Mouse (Mus musculus) liver (tissue): Measurements from ENCODE around the gene Ptrh2.
A peak's percentile ranks its signal among the peaks of the same experiment; 100 is the strongest.

Experiments
- DNase-seq: peaks from one replicate; pipeline ENCODE4 v3.0.0-alpha.2; 2020; ENCODE audit warnings: mixed read lengths

Gene Ptrh2

DNA sequence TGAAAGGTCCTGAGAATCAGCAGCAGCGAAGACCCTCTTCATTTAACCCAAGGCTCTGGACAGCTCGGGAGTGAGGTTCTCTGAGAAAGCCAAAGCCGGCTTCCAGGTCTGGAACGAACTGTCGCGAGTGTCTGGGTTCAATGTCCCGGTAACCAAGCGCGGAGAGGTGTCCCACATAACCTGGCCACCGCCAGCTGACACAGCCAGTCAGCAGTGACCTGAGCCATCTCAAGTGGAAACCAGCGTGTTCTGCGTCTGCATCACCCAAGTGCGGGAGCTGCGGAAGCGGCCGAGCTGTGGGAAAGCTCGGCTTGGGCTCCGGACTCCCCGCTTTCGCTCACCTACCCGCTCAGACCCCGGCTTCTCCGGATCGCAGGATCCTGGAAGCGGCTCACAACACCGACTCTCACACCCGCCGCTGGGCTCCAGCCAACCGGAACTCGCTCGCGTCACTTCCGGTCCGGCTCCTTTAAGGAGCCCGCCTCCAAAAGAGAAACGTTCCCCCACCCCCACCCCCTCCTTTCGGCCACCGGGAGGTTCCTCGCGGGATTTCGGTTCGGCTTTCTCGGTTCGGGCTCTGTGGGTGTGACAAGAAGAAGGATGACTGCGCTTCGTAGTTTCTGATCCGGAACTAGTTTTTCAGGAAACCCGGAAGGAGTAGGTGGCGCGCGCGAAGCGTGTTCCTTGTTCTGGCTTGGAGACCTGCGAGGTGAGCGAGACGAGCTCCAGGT lies at the start of gene Ptrh2, which contains the start of gene Vmp1:
TSS of gene Ptrh2 (plus strand) at position 591 of the 731 bp plus-strand sequence.
TSS of gene Vmp1 (minus strand) at position 442 of the 731 bp plus-strand sequence.
- peak; percentile 94 for DNase-seq

- no peak for DNase-seq
Measured at GRCm38 (mm10) chr11:86634396-86634795, 49.4 kb upstream of the Ptrh2 start.

DNA sequence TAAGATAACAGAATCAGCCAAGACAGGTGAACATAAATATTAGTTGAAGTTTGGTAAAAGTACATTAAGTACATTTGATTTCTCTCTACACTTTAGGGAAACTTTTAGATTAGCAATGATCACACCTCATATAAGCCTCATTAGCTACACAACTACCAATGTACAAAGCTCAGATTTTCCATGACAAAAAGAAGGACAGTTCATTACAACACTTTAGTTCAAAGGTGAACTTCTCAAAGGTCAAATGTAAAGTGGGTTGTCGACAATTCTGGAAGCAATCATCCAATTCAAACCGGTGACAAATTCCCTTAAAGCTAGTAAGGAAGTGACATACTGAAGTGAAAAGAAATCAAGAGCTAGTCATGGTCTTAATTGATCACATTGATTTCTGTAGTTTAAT lies 46.1 kb upstream of the Ptrh2 start:
- no peak for DNase-seq

DNA sequence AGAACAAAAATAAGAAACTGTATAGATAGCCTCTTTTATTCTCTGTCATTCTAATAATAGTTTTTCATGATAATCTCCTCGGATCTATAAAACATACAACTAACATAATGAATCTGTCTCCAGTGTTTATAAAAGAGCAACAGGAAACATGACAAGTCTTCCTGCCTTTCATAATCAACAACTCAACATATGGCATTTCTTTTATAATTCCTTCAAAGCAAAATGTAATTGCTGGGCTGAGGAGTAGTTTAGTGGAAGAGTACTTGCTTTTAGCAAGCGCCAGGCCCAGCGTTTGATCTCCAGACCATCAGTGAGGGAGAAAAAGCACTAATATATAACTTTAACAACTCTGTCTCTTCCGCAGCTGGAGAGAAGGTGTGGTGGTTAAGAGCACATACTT lies 42.1 kb upstream of the Ptrh2 start:
- DNase-seq, result no peak

GRCm38 (mm10) chr11:86644553-86644952 lies 39.2 kb upstream of the Ptrh2 start:
- no peak for DNase-seq

DNA sequence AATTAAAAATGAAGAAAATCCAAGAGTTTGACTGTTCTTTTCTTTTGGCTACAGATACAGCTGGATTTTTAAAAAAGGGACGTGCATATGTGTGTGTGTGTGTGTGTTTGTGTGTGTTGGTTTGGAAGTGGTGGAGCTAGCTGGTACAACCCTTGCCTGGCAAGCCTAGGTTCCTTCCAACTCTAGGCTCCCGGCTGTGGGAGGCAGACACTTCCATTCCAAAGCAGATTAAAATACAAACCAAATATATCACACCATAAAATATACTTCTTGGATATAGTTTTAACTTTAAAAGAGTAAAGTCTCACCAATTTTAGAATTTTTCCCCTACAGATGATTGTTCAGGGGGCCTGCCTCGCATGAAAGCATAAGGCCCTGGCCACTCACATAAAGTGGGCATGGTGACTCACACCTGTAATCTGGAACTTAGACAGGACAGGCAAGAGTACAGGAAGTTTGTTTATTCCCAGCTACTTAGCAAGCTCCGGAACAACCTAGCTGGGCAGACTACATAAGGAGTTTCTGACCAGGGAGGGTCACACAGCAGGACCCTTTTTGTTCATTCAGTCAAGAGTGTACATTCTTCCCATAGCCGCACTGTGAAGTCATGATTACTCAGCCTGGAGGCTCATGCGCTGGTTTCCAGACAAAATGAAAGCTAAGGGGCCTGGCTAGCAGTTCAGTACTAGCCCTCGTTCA lies 37.5 kb upstream of the Ptrh2 start:
- DNase-seq, result no peak

GRCm38 (mm10) chr11:86646885-86647459 lies 36.8 kb upstream of the Ptrh2 start:
- no peak for DNase-seq

DNA sequence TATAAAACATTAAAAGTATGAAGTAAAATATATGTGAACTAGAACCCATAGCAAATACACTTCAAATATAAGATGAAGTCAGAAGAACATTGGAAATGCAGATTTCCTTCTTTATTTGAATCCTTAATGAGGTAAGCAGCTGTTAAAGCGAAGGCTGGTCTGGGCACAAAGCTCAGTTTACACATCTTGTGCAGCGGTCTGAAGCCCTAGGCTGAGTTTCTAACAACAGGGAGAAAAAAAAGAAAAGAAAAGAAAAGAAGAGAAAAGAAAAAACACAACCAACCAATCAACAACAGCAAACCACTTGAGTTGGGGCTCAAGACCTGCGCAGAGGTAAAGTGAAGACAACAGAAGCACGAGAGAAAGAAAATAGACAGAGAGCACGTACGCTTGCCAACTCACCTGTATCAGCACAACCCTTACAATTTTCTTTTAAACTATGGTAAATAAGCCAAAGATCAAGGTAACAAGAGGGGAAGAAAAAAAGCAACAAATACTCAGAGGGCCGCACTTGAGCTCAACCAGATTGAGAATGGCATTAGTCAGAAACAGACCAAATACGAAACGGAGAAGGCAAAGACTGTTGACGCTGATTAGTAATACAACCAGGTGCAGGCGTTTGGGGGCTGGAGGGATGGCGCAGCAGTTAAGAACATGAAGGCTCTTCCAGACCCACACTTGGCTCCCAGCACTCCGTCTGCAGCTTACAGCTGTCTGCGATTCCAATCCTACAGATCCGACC lies 35.9 kb upstream of the Ptrh2 start:
- DNase-seq, result no peak

DNA sequence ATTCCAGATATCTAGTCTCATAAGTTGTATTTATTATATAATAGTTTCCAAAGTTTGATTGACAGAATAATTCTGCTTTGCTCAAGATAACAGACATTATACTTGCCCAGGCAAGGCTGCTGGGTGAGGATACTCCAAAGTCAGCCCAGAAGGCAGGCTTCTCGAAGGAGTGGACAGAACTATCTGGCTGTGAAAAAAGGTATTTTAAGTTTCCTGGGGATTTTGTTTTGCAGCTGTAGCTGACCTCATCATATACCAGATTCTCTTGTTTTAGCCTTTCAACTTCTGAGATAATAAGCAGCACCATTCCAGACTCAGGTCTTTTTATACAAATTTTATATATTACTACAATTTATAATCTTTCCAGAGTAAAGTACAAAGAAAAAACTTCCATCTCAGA lies 34.2 kb upstream of the Ptrh2 start:
- DNase-seq, result no peak

DNA sequence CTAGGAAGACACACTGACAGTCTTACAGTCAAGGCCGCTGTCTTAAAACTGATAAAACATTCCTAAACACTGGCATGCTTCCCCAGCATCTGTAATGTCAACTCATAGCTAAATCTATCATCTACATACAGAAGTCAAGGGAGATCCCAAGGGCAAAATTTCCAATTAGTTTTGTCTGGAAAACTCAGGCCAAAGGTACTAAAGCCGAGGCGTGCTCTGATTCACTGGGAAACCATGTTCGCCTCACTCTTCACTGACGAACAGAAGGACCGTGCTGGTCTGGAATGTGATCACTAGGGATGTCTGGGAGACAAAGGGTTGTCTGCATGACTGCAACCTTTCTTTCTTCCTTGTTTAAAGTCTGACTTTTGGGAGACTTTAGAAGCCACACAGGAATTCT lies 33.1 kb upstream of the Ptrh2 start:
- DNase-seq, result no peak

DNA sequence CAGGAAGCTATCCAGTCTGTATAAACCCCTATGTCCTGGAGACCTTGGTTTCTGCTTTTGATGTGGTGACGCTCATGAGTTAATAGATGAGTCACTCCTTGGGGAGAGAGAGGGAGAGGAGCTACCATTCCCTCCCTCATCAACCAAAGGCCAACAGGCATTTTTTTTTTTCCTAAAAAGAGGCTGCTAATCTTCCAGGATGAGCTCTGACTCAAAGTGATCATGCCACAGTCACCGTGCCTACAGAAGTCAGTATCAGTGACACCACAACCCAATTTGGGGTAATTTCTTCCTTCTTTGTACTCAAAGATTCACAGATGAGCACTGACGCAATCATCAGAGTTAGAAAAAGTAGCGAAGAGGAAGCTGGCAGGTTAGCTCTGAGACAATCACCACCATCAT lies 31.2 kb upstream of the Ptrh2 start:
- DNase-seq, result no peak

DNA sequence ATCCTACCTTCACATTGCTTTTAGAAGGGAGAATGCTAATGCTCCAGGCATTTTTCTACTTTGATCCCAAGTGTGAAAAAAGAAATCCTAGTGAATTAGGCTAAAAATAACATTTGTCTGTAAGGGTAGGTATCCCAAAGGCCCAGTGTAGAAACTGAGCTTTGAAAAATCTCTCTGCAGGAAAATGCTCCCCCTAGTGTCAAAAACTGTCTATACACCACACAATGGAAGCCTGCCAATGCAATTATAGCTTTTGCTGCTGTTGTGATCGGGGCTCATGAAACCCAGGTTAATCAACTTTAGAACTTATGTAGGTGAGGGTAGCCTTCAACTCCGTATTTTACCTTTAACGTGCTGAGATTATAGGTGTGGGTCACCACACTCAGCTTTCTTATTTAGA lies 30.3 kb upstream of the Ptrh2 start:
- DNase-seq, result peak; percentile 43

GRCm38 (mm10) chr11:86654096-86654495 lies 29.7 kb upstream of the Ptrh2 start:
- DNase-seq, result no peak

- no peak for DNase-seq
Measured at GRCm38 (mm10) chr11:86655671-86656070, 28.1 kb upstream of the Ptrh2 start.

- no peak for DNase-seq
Measured at GRCm38 (mm10) chr11:86656849-86657567, 26.8 kb upstream of the Ptrh2 start.

DNA sequence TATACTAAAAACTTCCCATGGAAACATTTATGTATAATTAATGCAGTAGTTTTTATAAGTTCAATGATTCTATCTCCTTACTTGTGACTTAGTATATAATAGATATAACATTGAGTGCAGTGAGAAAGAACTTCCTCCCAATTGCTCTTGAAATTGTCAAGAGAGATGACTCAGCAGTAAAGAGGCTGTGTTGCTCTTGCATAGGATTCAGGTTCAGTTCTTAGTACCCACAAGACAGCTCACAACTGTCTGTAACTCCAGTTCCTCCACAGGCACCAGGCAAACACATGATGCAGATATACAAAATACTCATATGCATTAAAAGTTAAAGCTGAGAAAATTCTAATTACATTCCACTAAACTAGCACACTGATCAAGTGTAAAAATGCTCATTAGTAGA lies 25.9 kb upstream of the Ptrh2 start:
- DNase-seq, result no peak

DNA sequence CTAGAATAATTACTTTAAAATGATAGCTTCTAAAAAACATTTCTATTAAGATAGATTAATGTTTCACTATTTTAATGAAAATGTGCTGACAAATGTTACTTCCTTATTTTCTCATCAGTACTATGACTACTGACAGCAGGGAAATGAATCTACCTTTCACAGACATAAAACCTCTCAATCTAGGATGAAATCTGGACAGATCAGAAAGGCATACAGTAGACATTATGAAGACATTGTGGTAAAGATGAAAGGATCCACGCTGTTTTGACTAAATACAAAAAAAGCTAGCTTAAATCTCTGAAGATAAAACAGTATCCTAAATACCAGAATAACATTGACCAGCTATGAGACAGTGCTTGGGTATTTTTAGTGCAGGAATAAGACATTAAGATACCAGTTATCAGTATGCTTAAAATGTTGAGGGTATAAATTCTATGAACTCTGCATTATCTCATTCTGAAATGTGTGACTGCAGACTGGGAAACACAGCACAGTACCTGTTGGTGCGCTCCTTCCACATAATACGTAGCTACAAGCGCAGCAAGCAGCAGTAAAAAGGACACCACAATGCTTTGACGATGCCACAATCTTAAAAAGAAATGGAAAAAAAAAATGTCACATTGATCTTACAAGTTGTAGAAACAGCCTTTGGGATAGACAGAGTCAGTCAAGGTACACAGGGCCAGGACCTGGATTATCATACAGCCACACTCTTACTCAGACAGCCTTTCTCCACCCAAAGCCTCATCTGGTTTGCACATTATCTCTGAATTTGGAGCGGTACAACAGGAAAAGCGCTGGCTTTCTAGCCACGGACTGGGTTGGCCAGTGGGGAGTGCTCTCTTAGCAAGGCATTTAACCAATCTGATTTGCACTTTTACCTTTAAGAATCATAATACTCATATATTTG lies 20.5 kb upstream of the Ptrh2 start:
- peak; percentile 85 for DNase-seq

GRCm38 (mm10) chr11:86663977-86664376 lies 19.8 kb upstream of the Ptrh2 start:
- no peak for DNase-seq

DNA sequence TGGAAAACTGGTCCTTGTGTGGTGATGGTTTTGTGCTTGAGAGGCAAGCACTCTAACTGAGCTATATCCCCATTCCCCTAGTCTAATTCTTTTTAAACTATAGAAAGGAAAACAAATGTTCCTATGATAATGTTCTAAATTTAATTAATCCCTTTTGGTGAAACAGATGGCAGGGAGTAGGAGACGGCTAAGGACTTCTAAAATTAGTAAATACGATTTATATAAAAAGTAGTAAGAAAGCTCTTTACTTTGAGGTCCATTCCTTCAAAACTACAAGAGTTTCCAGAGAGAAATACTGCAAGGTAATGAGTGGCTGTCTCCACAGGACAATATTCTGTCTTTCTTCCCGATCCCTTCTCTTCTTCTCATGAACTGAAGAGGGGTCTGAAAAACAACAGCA lies 19.4 kb upstream of the Ptrh2 start:
- DNase-seq, result no peak

GRCm38 (mm10) chr11:86667553-86667952 lies 16.2 kb upstream of the Ptrh2 start:
- DNase-seq, result no peak

- no peak for DNase-seq
Measured at GRCm38 (mm10) chr11:86668169-86668568, 15.6 kb upstream of the Ptrh2 start.
